Mouse (Mus musculus): ENCODE measurements at regions not wholly inside any gene's neighbourhood (a gene's known extent, or its start where the extent isn't known, plus 50 kb on each side); places are given as distances from the start of the nearest gene placed in this dataset.

GRCm38 (mm10) chr5:146681512-146681911, 96.5 kb upstream of the Gpr12 start:
- TF ChIP-seq CTCF (IDR thresholded peaks at IDR 0.05; ENCODE audit: low read depth) (no peak), EP300 (IDR thresholded peaks at IDR 0.05; ENCODE audit: low read depth) (no peak)
